ENCODE assay signal across 16 mouse cellular contexts in genomic region chr5:26339266-26339665, GRCm38 (mm10).
DNase-seq lines count a peak whose midpoint lies in the region.
"Had no signal": no experiment of that assay in that cellular context is flagged by ENCODE, and none has a peak within 500 bp of the region (broad histone marks: within the 10 kb centered on the region; RNA-seq: fewer than 3 reads in every experiment).

No protein-coding gene starts in this region.

- peak; percentile 16 for DNase-seq in cerebellum, adult 11 months
- no peak for DNase-seq in cerebellum, postnatal 4 days (ENCODE audit: low spot score in 2 of 2)
- DNase-seq in brain, adult 2 months (ENCODE audit: low read depth, low spot score) = peak; percentile 75
- DNase-seq in cerebellum, adult 9-10 months = peak; percentile 32
- DNase-seq in cerebellum, postnatal 14 days = peak; percentile 31 to 53
- no peak for DNase-seq in kidney, adult 11 months
- DNase-seq in thymus, postnatal 36 days = no peak
- no peak for DNase-seq in left cerebral cortex, adult 18-20 months (ENCODE audit: low spot score in 2 of 2)
- DNase-seq: adrenal gland, postnatal 10 days; adrenal gland, postnatal 36 days; gastrocnemius, postnatal 10 days; gastrocnemius, postnatal 36 days; heart, adult 2 months; heart, postnatal 14 days; heart, postnatal 4 days; kidney, adult 8-10 months had no signal

Comparison
In these comparisons a context has a peak if more than half of its experiments do, and no peak if none do; other contexts are left out.
1. DNase-seq: peak in cerebellum, adult 11 months (single experiment), brain, adult 2 months (single experiment), cerebellum, adult 9-10 months (single experiment) and cerebellum, postnatal 14 days (2 of 2); none in cerebellum, postnatal 4 days (0 of 2), kidney, adult 11 months (single experiment), thymus, postnatal 36 days (0 of 2) and left cerebral cortex, adult 18-20 months (0 of 2).